Mouse (Mus musculus) spleen, adult 2 months (tissue): Measurements from ENCODE around the gene Gnai3. TPM values are rescaled to one million over a fixed set of nuclear protein-coding genes. Genes with fewer than 3 reads are reported as not detected.
A peak's percentile ranks its signal among the peaks of the same experiment; 100 is the strongest.

Experiments
- DNase-seq, 2 experiments: peaks; one replicate each; pipeline versions ENCODE4 v3.0.0 to v3.0.0-alpha.2; 2012 to 2021; ENCODE audit warnings: low spot score in 2 of 2, low read depth in 1 of 2
- H3K27ac ChIP-seq: fragments of 200-500 bp; 2 replicates; pipeline ENCODE4 v1.5.1; 2012; ENCODE audit warnings: low read length, inconsistent platforms; ENCODE audit not compliant: insufficient read depth
- H3K27me3 ChIP-seq: fragments of 200-500 bp; 2 replicates; pipeline ENCODE4 v1.6.1; 2012; ENCODE audit warnings: mild to moderate bottlenecking, moderate library complexity, low read length, inconsistent platforms; ENCODE audit not compliant: control insufficient read depth, insufficient read depth
- H3K36me3 ChIP-seq: fragments of 200-500 bp; 2 replicates; pipeline ENCODE4 v1.6.1; 2012; ENCODE audit warnings: mild to moderate bottlenecking, low read length, inconsistent platforms; ENCODE audit not compliant: control insufficient read depth, insufficient read depth
- H3K4me1 ChIP-seq: fragments of 200-500 bp; 2 replicates; pipeline ENCODE4 v1.6.1; 2011; ENCODE audit warnings: inconsistent platforms; ENCODE audit not compliant: control insufficient read depth, insufficient read depth, insufficient read length
- H3K4me3 ChIP-seq: fragments of 200-500 bp; 2 replicates; pipeline ENCODE4 v1.5.1; 2011; ENCODE audit warnings: mild to moderate bottlenecking, inconsistent platforms; ENCODE audit not compliant: insufficient read depth, insufficient read length; ENCODE audit errors: extremely low read depth
- CTCF ChIP-seq: fragments of 200-500 bp; IDR thresholded peaks from 2 replicates; pipeline ENCODE4 v1.5.1; 2011; ENCODE audit warnings: mild to moderate bottlenecking, inconsistent platforms; ENCODE audit not compliant: insufficient read depth, insufficient read length, insufficient replicate concordance; ENCODE audit errors: extremely low read depth
- POLR2A ChIP-seq: fragments of 200-500 bp; IDR thresholded peaks from 2 replicates; pipeline ENCODE4 v1.6.1; 2011; ENCODE audit warnings: low read depth, low read length, inconsistent platforms
- WGBS: fragments of 180-500 bp; shearing (Covaris S2); methylation state at CpG from one replicate; pipeline ENCODE4 v1.1.7; 2018; 5-methylcytosine and 5-hydroxymethylcytosine counted together
- polyA plus RNA-seq: library from polyadenylated mRNA; depleted of rRNA; stranded (reverse); fragments of >200 nt; gene quantifications from 2 replicates; pipeline ENCODE4 v1.2.3, GENCODE M21; 2012

Gnai3 gene
- polyA plus RNA-seq, 1 experiment: 11.3 TPM

GRCm38 (mm10) chr3:108085281-108085720 lies 60.6 kb downstream of the Gnai3 start:
- peaks cover 2% of the 10 kb centered on the region for H3K36me3 ChIP-seq
- peak overlapping the region; percentile 23 for H3K27ac ChIP-seq
- H3K4me3 ChIP-seq: peak overlapping the region; percentile 60
- H3K27me3 ChIP-seq: no peaks in the 10 kb centered on the region
- DNase-seq: peak; percentile 27 to 85
- peaks cover 3% of the 10 kb centered on the region; the same call in 1 of the 2 replicates for H3K4me1 ChIP-seq
- TF ChIP-seq CTCF: no peak
- WGBS: 2% methylated on average over 14 of the region's 14 CpGs

GRCm38 (mm10) chr3:108084767-108085270 lies 61.1 kb downstream of the Gnai3 start:
- peak overlapping the region; percentile 60 for H3K4me3 ChIP-seq
- H3K36me3 ChIP-seq: peaks cover 5% of the 10 kb centered on the region
- H3K4me1 ChIP-seq: peaks cover 3% of the 10 kb centered on the region; the same call in 1 of the 2 replicates
- WGBS: 7% methylated on average over 13 of the region's 13 CpGs
- H3K27ac ChIP-seq: no peak overlapping the region; the same call in 1 of the 2 replicates
- peak in 1 of 2 experiments; percentile 9 for DNase-seq
- TF ChIP-seq CTCF: no peak
- H3K27me3 ChIP-seq: no peaks in the 10 kb centered on the region

GRCm38 (mm10) chr3:108083904-108084407 lies 62.0 kb downstream of the Gnai3 start:
- WGBS: 71% methylated on average over 4 of the region's 4 CpGs
- H3K4me3 ChIP-seq: no peak overlapping the region
- H3K36me3 ChIP-seq: peaks cover 9% of the 10 kb centered on the region
- TF ChIP-seq CTCF: no peak
- no peak for TF ChIP-seq POLR2A
- no peaks in the 10 kb centered on the region for H3K27me3 ChIP-seq
- H3K4me1 ChIP-seq: peaks cover 3% of the 10 kb centered on the region; the same call in 1 of the 2 replicates
- no peak overlapping the region for H3K27ac ChIP-seq
- DNase-seq: no peak

GRCm38 (mm10) chr3:108083161-108083560 lies 62.8 kb downstream of the Gnai3 start:
- Histone ChIP-seq H3K4me3 (no peak overlapping the region), H3K27ac (no peak overlapping the region), H3K36me3 (peaks cover 13% of the 10 kb centered on the region), H3K4me1 (peaks cover 3% of the 10 kb centered on the region; the same call in 1 of the 2 replicates), H3K27me3 (no peaks in the 10 kb centered on the region)
- no peak for TF ChIP-seq POLR2A
- TF ChIP-seq CTCF: no peak
- no peak for DNase-seq
- WGBS: 50% methylated on average over 2 of the region's 2 CpGs

GRCm38 (mm10) chr3:108082251-108082875 lies 63.6 kb downstream of the Gnai3 start:
- H3K4me1 ChIP-seq: peaks cover 3% of the 10 kb centered on the region; the same call in 1 of the 2 replicates
- H3K36me3 ChIP-seq: peaks cover 17% of the 10 kb centered on the region
- DNase-seq: no peak
- WGBS: 92% methylated on average over 1 of the region's 1 CpGs
- H3K4me3 ChIP-seq: no peak overlapping the region
- TF ChIP-seq CTCF (no peak), POLR2A (no peak)
- H3K27me3 ChIP-seq: no peaks in the 10 kb centered on the region
- H3K27ac ChIP-seq: no peak overlapping the region

GRCm38 (mm10) chr3:108081681-108082080 lies 64.3 kb downstream of the Gnai3 start:
- H3K4me1 ChIP-seq: peaks cover 3% of the 10 kb centered on the region; the same call in 1 of the 2 replicates
- H3K27ac ChIP-seq: no peak overlapping the region
- no peak for DNase-seq
- no peak overlapping the region for H3K4me3 ChIP-seq
- no peaks in the 10 kb centered on the region for H3K27me3 ChIP-seq
- 80% methylated on average over 4 of the region's 4 CpGs for WGBS
- H3K36me3 ChIP-seq: peaks cover 21% of the 10 kb centered on the region
- TF ChIP-seq POLR2A (no peak), CTCF (no peak)

GRCm38 (mm10) chr3:108076836-108077235 lies 69.1 kb downstream of the Gnai3 start:
- Histone ChIP-seq H3K4me3 (no peak overlapping the region), H3K4me1 (no peaks in the 10 kb centered on the region), H3K27ac (no peak overlapping the region), H3K27me3 (no peaks in the 10 kb centered on the region), H3K36me3 (peaks cover 39% of the 10 kb centered on the region)
- DNase-seq: no peak
- no peak for TF ChIP-seq POLR2A
- TF ChIP-seq CTCF: no peak
- 90% methylated on average over 9 of the region's 9 CpGs for WGBS
